Mouse (Mus musculus) gonadal fat pad, adult 2 months (tissue): ENCODE results near the gene Tnks2. TPM values are rescaled to one million over a fixed set of nuclear protein-coding genes. Genes with fewer than 3 reads are reported as not detected.

Source experiments
- DNase-seq: peaks from one replicate; pipeline ENCODE4 v3.0.0-alpha.2; 2012; ENCODE audit warnings: low read depth
- polyA plus RNA-seq: library from polyadenylated mRNA; depleted of rRNA; stranded (reverse); fragments of >200 nt; gene quantifications from 2 replicates; pipeline ENCODE4 v1.2.3, GENCODE M21; 2012

Tnks2 gene
- polyA plus RNA-seq, 1 experiment, result 33.7 TPM

DNA sequence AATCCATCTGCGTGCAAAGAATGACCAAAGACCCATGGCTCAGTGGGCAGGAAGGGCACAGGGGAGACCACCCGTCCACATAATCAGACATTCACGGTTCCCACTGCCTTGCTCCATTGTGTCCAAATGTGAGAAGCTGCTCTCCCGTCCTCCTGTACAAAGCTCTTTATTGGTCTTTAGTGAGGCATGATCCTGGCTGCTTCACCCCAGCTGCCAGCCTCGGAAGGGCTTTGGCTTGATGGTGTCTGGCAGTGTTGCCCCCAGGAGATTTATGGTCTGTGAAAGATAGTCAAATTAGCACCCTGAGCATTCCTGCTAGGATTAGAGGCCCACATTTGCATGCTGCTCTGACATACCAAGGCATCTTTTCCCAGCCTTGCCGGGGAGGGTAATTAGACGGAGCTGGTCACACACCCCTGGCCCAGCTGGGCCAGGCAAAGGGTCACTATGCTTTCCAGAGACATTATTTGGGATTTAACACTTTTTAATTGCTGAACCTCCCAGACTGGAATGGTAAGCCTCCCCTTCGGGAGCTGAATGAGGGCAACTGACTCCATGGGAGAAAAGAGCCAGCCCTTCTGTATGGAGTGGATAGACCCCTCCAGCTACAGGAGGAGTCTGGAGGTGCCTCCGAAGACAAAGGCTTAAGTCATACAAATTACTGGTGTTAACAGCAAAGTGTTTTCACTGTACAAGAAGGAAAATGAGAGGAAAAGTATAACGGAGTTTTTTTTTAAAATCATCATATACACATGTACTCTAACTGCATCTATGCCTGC lies 62.9 kb downstream of the Tnks2 start:
- DNase-seq, result no peak

- no peak for DNase-seq
These were observed 63.7 kb downstream of the Tnks2 start for GRCm38 (mm10) chr19:36897778-36898177.

DNA sequence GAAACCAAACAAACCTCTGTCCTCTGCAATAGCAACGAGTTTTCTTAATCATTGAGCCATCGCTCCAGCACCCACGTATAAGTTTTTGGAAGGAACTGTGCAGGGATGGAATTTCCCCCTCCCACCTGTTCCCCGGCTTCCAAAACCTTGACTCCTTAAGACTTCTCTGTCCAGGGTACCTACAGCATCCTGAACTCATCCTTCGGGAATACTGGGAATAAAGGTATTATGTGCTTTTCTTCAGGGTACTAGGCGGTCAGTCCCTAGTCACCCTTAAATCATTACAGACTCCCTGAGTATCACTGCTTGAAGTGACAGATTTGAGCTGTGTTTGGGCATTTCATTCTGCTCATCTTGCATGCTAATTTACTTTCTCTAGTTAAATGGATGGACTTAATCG lies 69.3 kb downstream of the Tnks2 start:
- no peak for DNase-seq

- no peak for DNase-seq
These were observed 70.4 kb downstream of the Tnks2 start for GRCm38 (mm10) chr19:36904211-36905007.

DNA sequence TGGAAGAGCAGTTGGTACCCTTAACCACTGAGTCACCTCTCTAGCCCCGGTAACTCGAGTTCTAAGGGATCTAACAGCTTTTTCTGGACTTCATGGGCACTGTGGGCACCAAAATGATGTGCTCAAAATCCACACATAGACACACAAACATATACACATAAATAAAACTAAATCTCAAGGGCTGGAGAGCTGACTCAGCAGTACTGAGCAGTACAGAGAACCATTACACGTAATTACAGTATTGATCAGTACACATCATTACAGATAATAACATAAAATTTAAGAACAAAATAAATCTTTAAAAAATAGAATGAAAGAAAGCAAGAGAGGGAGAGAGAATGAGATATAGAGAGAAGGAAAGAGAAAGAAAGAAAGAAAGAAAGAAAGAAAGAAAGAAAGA lies 75.1 kb downstream of the Tnks2 start:
- no peak for DNase-seq

DNA sequence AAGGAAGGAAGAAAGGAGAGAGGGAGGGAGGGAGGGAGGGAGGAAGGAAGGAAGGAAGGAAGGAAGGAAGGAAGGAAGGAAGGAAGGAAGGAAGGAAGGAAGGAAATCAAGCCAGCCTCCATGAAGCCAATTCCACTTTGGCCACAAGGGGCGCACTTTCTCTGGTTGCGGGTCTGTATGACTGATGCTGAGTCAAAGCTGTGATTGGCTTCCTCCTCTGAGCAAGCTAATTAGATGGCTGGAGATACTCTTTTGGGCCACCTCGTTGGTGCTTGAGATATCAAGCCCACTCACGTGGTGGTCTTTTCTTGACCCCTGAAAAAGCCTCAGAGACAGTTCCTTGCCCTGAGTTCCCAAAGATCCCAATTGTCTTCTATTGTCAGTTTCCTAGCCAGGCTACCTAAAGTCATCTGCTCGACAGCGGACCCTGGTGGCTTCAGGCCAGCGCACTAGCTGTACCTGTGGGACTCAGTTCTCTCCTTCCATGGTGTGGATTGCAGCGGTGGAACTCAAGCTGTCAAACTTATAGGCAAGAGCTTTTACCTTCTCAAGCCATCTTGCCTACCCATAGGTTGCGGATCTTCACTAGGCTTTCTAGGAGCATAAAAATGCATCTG lies 75.8 kb downstream of the Tnks2 start:
- DNase-seq, result no peak

- no peak for DNase-seq
These were observed 76.5 kb downstream of the Tnks2 start for GRCm38 (mm10) chr19:36910424-36911045.

DNA sequence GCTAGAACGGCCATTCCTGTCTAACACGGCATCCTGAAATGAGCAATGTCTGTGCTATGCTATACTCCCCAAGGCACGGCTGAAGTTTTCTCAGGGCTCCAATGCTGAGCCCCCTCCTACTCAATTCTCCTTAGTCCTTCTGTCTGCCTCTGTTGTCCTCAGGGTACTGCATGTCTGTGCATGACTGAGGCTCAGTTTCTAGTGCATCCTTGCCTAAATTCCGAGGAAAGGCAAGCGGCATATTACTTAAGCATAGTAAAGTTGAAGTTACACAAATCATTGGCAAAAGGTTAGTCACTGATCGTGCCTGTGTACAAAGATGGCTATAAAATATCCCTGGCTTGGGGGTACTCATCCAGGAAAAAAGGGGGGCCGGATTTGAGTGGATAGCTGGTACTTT lies 79.0 kb downstream of the Tnks2 start:
- peak; percentile 100 for DNase-seq

GRCm38 (mm10) chr19:36916206-36916605 lies 82.2 kb downstream of the Tnks2 start:
- no peak for DNase-seq

GRCm38 (mm10) chr19:36916876-36917389 lies 82.9 kb downstream of the Tnks2 start:
- peak; percentile 89 for DNase-seq

GRCm38 (mm10) chr19:36918441-36919301 lies 84.6 kb downstream of the Tnks2 start:
- no peak for DNase-seq

DNA sequence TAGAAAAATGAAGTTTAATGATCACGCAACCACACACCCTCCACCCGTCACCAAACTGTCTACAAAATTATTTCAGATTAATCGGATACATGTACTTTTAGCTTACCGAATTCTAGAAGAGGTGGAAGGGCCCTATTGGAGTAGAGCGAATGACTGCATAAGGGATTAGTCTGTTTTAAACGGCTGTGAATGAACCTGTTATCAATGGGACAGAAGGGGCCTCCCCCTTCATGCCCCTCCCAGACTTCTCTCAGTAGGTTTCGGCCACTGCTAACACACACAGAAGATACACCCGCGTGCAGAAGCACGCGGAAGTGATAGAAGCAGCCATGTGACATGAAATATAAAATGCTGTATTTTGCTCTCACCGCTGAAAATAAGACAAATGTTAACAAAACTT lies 85.4 kb downstream of the Tnks2 start, which contains the start of gene Fgfbp3:
TSS of gene Fgfbp3 (minus strand) at position 150 of the 400 bp plus-strand sequence.
- DNase-seq, result no peak

DNA sequence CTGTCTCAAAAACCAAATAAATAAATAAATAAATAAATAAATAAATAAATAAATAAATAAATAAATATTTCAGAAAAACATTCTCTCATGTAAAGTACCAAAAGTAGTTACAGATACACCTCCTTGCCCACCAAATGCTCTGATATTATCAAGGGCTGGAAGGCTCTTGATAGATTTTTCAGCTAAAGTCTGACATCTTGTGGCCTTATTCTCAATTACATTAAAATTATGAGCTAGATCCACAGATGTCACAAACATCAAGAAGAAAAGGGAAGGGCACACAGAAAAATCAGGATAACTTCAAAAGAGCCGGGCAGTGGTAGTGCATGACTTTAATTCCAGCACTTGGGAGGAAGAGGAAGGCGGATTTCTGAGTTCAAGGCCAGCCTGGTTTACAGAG lies 88.0 kb downstream of the Tnks2 start:
- DNase-seq, result no peak

DNA sequence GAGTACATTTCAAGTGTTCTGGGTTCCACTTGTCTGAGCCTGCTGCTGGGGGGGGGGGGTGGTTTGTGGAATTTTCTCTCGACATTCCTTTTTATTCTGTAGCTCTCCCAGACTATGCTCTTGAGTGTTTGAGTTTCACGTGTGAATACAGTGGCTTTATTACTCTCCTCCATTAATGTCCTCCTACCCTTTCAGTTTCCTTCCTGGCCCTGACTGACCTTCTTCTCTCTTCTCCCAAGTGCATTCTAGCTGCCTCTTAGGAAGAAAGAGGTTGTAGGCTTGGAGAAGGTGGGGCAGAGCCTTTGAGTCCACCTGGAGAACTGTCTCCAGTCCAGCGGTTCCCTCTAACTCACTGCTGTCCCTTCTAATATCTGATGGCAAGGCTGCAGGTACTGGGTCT lies 88.9 kb downstream of the Tnks2 start:
- DNase-seq, result no peak

GRCm38 (mm10) chr19:36925671-36926552 lies 91.9 kb downstream of the Tnks2 start, which contains the start of gene Btaf1:
Gene Btaf1, plus strand, starts transcription at chr19:36926079.
- DNase-seq, result peak; percentile 85

DNA sequence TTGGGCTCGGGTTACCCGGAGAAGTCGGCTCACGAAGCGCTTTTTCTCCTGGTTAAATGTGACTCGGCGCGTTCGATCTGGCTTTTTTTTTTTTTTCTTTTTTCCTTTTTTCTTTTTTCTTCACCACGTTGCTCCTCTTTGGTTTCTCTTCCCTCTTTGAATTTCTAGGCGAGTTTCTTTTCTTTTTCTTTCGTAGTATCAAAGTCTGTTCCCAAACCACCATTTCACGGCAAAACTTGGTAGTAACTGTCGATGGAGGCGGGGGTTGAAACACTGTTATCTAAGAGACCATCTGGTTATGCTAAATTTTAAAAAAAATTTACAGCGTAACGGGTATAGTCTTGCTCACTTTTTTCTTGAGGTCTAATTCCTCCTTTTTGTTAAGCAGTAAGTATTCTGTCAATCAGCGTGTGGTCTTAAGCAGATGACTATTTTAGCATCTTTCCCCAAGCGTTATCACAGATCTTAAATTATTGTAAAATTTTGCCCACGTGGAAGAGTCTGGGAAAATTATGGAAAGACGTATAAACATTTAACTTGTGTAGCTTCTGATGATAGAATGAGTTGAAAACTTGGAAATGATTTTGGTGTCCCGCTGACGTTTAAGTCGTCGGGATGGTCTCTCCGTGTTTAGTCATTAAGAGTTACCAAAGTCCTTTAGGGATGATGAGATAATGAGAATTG lies 92.7 kb downstream of the Tnks2 start:
- DNase-seq, result no peak

- no peak for DNase-seq
These were observed 93.8 kb downstream of the Tnks2 start for GRCm38 (mm10) chr19:36927800-36928361.

GRCm38 (mm10) chr19:36929816-36930215 lies 95.8 kb downstream of the Tnks2 start:
- DNase-seq, result no peak

DNA sequence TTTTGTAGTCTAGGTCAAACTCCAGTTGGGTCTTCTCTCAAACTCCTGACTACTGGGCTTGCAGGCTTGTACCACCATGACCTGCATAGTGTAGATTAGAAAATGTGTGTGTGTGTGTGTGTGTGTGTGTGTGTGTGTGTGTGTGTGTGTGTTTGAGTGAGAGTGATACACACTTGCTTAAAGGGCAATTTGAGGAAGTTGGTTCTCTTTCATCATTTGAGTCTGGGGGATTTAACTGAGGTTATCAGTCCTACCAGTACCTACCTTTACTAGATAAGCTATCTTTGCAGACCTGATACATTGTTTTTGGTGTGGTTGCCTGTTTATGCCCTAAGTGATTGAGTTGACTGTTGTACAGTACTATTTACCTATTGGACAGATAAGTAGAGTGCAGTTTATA lies 98.1 kb downstream of the Tnks2 start:
- no peak for DNase-seq
